Comparison of ENCODE assay signal across 11 mouse cellular contexts in the genomic region with DNA sequence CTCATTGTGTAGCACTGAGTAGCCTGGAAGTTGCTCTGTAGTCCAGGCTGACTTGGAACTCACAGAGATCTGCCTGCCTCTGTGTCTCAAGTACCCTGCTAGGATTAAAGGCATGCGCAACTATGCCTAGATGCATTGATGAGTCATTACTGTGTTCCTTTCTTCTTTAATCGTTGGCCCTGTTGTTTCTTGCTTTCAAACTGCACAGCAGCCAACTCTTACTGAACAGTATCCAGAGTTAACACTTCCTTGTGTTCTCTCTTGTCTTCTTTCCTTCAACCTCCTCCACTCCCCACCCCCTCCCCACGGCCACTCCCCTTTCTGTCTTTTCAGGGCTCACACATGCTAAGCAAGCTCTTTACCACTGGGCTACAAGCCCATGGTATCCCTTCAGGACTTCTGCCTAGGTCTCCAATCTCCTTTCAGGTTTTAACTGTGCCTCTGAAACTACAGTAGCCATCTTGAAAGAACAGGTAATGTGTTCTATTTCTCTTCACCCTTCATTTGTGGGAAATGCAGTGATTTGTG. TPM values are rescaled to one million over a fixed set of nuclear protein-coding genes. Genes with fewer than 3 reads are reported as not detected.
DNase-seq lines count a peak whose midpoint lies in the region; ATAC-seq and TF ChIP-seq lines count a peak whose summit lies in the region.
"Had no signal": no experiment of that assay in that cellular context is flagged by ENCODE, and none has a peak within 500 bp of the region (broad histone marks: within the 10 kb centered on the region; RNA-seq: fewer than 3 reads in every experiment).

No protein-coding gene starts in this region.

- ATAC-seq in lung, embryonic 14.5 days (ENCODE audit: insufficient read depth), result peak; percentile 21; the same call in 1 of the 2 replicates
- ATAC-seq in embryonic facial prominence, embryonic 15.5 days (ENCODE audit: insufficient number of reproducible peaks, low FRiP score, low TSS enrichment, low read depth), result 0 out of 2 replicates have a peak, but pooled peaks have one; percentile 34

- H3K4me3 ChIP-seq in lung, embryonic 14.5 days (ENCODE audit: low read depth, low read length), result no peak overlapping the region
- no peak overlapping the region for H3K4me3 ChIP-seq in embryonic facial prominence, embryonic 15.5 days (replicated peaks)
- H3K4me3 ChIP-seq in myocyte, result no peak overlapping the region
- H3K4me3 ChIP-seq: heart, embryonic 12.5 days; lung, embryonic 15.5 days had no signal

- H3K9ac ChIP-seq in lung, embryonic 14.5 days, result no peak overlapping the region
- no peak overlapping the region for H3K9ac ChIP-seq in embryonic facial prominence, embryonic 15.5 days
- H3K9ac ChIP-seq: heart, embryonic 12.5 days; lung, embryonic 15.5 days had no signal

- no peak overlapping the region for H3ac ChIP-seq in myocyte (ENCODE audit: control insufficient read depth, insufficient read length)

- H3K27ac ChIP-seq in lung, embryonic 14.5 days (ENCODE audit: low read depth), result no peak overlapping the region
- peak overlapping the region; percentile 34; the same call in 1 of the 2 replicates for H3K27ac ChIP-seq in embryonic facial prominence, embryonic 15.5 days (replicated peaks)
- H3K27ac ChIP-seq: lung, embryonic 15.5 days had no signal

- no peaks in the 10 kb centered on the region for H3K27me3 ChIP-seq in lung, embryonic 14.5 days (ENCODE audit: insufficient read depth, low read length)
- no peaks in the 10 kb centered on the region for H3K27me3 ChIP-seq in embryonic facial prominence, embryonic 15.5 days
- no peaks in the 10 kb centered on the region for H3K27me3 ChIP-seq in myocyte (ENCODE audit: control insufficient read depth, insufficient read depth, insufficient read length)
- H3K27me3 ChIP-seq: heart, embryonic 12.5 days; lung, embryonic 15.5 days had no signal

- H3K36me3 ChIP-seq in lung, embryonic 14.5 days (ENCODE audit: insufficient read depth), result no peaks in the 10 kb centered on the region
- no peaks in the 10 kb centered on the region for H3K36me3 ChIP-seq in embryonic facial prominence, embryonic 15.5 days
- H3K36me3 ChIP-seq in myocyte (ENCODE audit: control insufficient read depth, insufficient read depth), result no peaks in the 10 kb centered on the region
- H3K36me3 ChIP-seq: heart, embryonic 12.5 days; lung, embryonic 15.5 days had no signal

- DNase-seq in lung, embryonic 14.5 days, result no peak
- no peak for DNase-seq in lung, postnatal 36 days
- peak; percentile 76 for DNase-seq in R1 (ENCODE audit: low read depth, low spot score)
- DNase-seq in B cell, adult 2 months, result no peak
- no peak for DNase-seq in kidney, adult 9 months
- DNase-seq: kidney, postnatal 25 days; thymus, postnatal 36 days had no signal

- no peaks in the 10 kb centered on the region for H3K79me2 ChIP-seq in myocyte (ENCODE audit: control insufficient read depth, insufficient read depth)

- H3K4me1 ChIP-seq in lung, embryonic 14.5 days (ENCODE audit: insufficient read depth), result no peaks in the 10 kb centered on the region
- peaks cover 16% of the 10 kb centered on the region for H3K4me1 ChIP-seq in embryonic facial prominence, embryonic 15.5 days

- no peak overlapping the region for H3K4me2 ChIP-seq in lung, embryonic 14.5 days
- H3K4me2 ChIP-seq in embryonic facial prominence, embryonic 15.5 days (replicated peaks), result no peak overlapping the region
- H3K4me2 ChIP-seq in myocyte (ENCODE audit: low read depth), result peak overlapping the region; percentile 39
- H3K4me2 ChIP-seq: heart, embryonic 12.5 days; lung, embryonic 15.5 days had no signal

- H3K9me3 ChIP-seq in lung, embryonic 14.5 days (ENCODE audit: low read depth, low read length), result no peaks in the 10 kb centered on the region
- H3K9me3 ChIP-seq in embryonic facial prominence, embryonic 15.5 days (replicated peaks), result no peaks in the 10 kb centered on the region
- H3K9me3 ChIP-seq: lung, embryonic 15.5 days had no signal

- TF ChIP-seq POLR2A in myocyte (IDR thresholded peaks at IDR 0.05; ENCODE audit: insufficient read length, low read depth), result no peak

- WGBS in lung, embryonic 14.5 days, result 67% methylated on average over 3 of the region's 3 CpGs
- 67% methylated on average over 3 of the region's 3 CpGs for WGBS in embryonic facial prominence, embryonic 15.5 days

- TF ChIP-seq CTCF in lung, embryonic 14.5 days (IDR thresholded peaks at IDR 0.05; ENCODE audit: low read depth), result no peak

TF ChIP-seq in myocyte, 11 proteins besides CTCF, POLR2A, EP300 and RAD21:
- TF ChIP-seq TCF3 (IDR thresholded peaks at IDR 0.05; ENCODE audit: insufficient read length, low read depth) (no peak), REST (IDR thresholded peaks at IDR 0.05; ENCODE audit: insufficient read depth, insufficient read length) (no peak), MYOD1 (IDR thresholded peaks at IDR 0.05; ENCODE audit: control insufficient read depth in 1 of 3, insufficient read length in 2 of 3, low read depth in 2 of 3) (no peak), SRF (IDR thresholded peaks at IDR 0.05; ENCODE audit: control insufficient read depth, insufficient read length, low read depth) (no peak), TCF12 (IDR thresholded peaks at IDR 0.05; ENCODE audit: insufficient read depth, poor library complexity, severe bottlenecking) (no peak), MAX (IDR thresholded peaks at IDR 0.05; ENCODE audit: low read depth) (no peak), CEBPB (IDR thresholded peaks at IDR 0.05; ENCODE audit: insufficient read depth, poor library complexity, severe bottlenecking) (no peak)

RNA-seq across cellular contexts. Expression of a gene that starts 17.4 kb away (rescaled TPM):
- 47.3 and 48.0 TPM in 2 replicates for polyA plus RNA-seq in lung, embryonic 14.5 days (2014; fragmentation: Nextera tagmentation; extraction: Ambion mirVana)
- polyA plus RNA-seq in embryonic facial prominence, embryonic 15.5 days (2015; fragmentation: Nextera tagmentation; extraction: Ambion mirVana), result 42.1 and 46.2 TPM in 2 replicates
- polyA plus RNA-seq in myocyte (2012; fragmentation: generic; extraction: Trizol), result 25.7 TPM
